Mouse (Mus musculus): ENCODE results near the gene 1700061G19Rik. TPM values are rescaled to one million over a fixed set of nuclear protein-coding genes. Genes with fewer than 3 reads are reported as not detected.
A peak's percentile ranks its signal among the peaks of the same experiment; 100 is the strongest.

Gene 1700061G19Rik
- total RNA-seq, 4 experiments from 2014 or later: not detected

GRCm38 (mm10) chr17:56917166-56917565 is 41.9 kb downstream of the 1700061G19Rik start:
- no peak for DNase-seq (ENCODE audit: low spot score)

- no peak for DNase-seq (ENCODE audit: low spot score)
Observed at GRCm38 (mm10) chr17:56919725-56920124, 44.4 kb downstream of the 1700061G19Rik start.

- no peak for DNase-seq (ENCODE audit: low spot score)
Observed at GRCm38 (mm10) chr17:56925998-56926397, 50.7 kb downstream of the 1700061G19Rik start.

GRCm38 (mm10) chr17:56929101-56929500 is 53.8 kb downstream of the 1700061G19Rik start:
- DNase-seq (ENCODE audit: low spot score): no peak

- DNase-seq (ENCODE audit: low spot score): no peak
Observed at GRCm38 (mm10) chr17:56929530-56929929, 54.3 kb downstream of the 1700061G19Rik start.

GRCm38 (mm10) chr17:56930026-56930425 is 54.7 kb downstream of the 1700061G19Rik start:
- no peak for DNase-seq (ENCODE audit: low spot score)

- no peak for DNase-seq (ENCODE audit: low spot score)
Observed at GRCm38 (mm10) chr17:56933395-56933794, 58.1 kb downstream of the 1700061G19Rik start.

- peak; percentile 19 for DNase-seq (ENCODE audit: low spot score)
Observed at GRCm38 (mm10) chr17:56934545-56935330, 59.5 kb downstream of the 1700061G19Rik start.

- peak; percentile 98 for DNase-seq (ENCODE audit: low spot score)
Observed at GRCm38 (mm10) chr17:56935363-56936131, 60.3 kb downstream of the 1700061G19Rik start, which contains the start of gene Mllt1. TSS of gene Mllt1 (minus strand) at chr17:56935415.

- DNase-seq (ENCODE audit: low spot score): no peak
Observed at GRCm38 (mm10) chr17:56936731-56937130, 61.5 kb downstream of the 1700061G19Rik start.

Other genes with a start within 250 kb of the 1700061G19Rik start
- 100 to 1,000 TPM; 124 to 136 (median 125) TPM for gene Lonp1, start 248.6 kb upstream of the 1700061G19Rik start, total RNA-seq (2022)
- gene Catsperd, start 247.3 kb upstream of the 1700061G19Rik start, total RNA-seq (2022): under 1 TPM in 2 of 4 experiments, not detected in 2; 0.16 TPM
- gene Ranbp3, start 202.2 kb upstream of the 1700061G19Rik start, total RNA-seq (2022): 10 to 100 TPM; 33.8 to 39.3 (median 37.5) TPM
- gene Ndufa11, start 157.7 kb upstream of the 1700061G19Rik start, total RNA-seq (2022): 100 to 1,000 TPM; 804 to 980 (median 857) TPM
- 1 to 10 TPM; 3.2 to 7.1 (median 6.0) TPM for gene Vmac, start 157.5 kb upstream of the 1700061G19Rik start, total RNA-seq (2022)
- gene Nrtn, start 117.9 kb upstream of the 1700061G19Rik start, total RNA-seq (2022): 10 to 100 TPM; 22.4 to 26.7 (median 24.6) TPM
- gene Dus3l, start 110.7 kb upstream of the 1700061G19Rik start, total RNA-seq (2022): 10 to 100 TPM; 15.6 to 18.5 (median 16.6) TPM
- gene Prr22, start 105.2 kb upstream of the 1700061G19Rik start, total RNA-seq (2022): under 1 TPM; 0.31 to 0.60 (median 0.43) TPM
- gene Rfx2, start 44.5 kb upstream of the 1700061G19Rik start, total RNA-seq (2022): 1 to 10 TPM; 1.6 to 3.5 (median 2.7) TPM
- not detected for gene Acsbg2, start 1.0 kb upstream of the 1700061G19Rik start, total RNA-seq (2022)
- gene Mllt1, start 59.9 kb downstream of the 1700061G19Rik start, total RNA-seq (2022): 10 to 100 TPM; 23.3 to 26.9 (median 26.4) TPM
- gene Acer1, start 106.6 kb downstream of the 1700061G19Rik start, total RNA-seq (2022): not detected
- gene Clpp, start 114.8 kb downstream of the 1700061G19Rik start, total RNA-seq (2022): 10 to 100 TPM; 77.9 to 82.7 (median 80.2) TPM
- 10 to 100 TPM; 68.0 to 76.3 (median 74.3) TPM for gene Alkbh7, start 121.9 kb downstream of the 1700061G19Rik start, total RNA-seq (2022)
- not detected for gene Pspn, start 124.5 kb downstream of the 1700061G19Rik start, total RNA-seq (2022)
- gene Gtf2f1, start 135.8 kb downstream of the 1700061G19Rik start, total RNA-seq (2022): 10 to 100 TPM; 17.7 to 25.1 (median 20.6) TPM
- under 1 TPM in 2 of 4 experiments, not detected in 2; 0.37 to 0.60 TPM for gene Gm17949, start 136.0 kb downstream of the 1700061G19Rik start, total RNA-seq (2022)
- 10 to 100 TPM; 35.0 to 47.6 (median 38.6) TPM for gene Khsrp, start 156.0 kb downstream of the 1700061G19Rik start, total RNA-seq (2022)
- not detected for gene Slc25a41, start 166.2 kb downstream of the 1700061G19Rik start, total RNA-seq (2022)
- gene Crb3, start 183.6 kb downstream of the 1700061G19Rik start, total RNA-seq (2022): under 1 TPM in 2 of 4 experiments, not detected in 2; 0.23 to 0.72 TPM
- gene Slc25a23, start 184.4 kb downstream of the 1700061G19Rik start, total RNA-seq (2022): 10 to 100 TPM; 64.7 to 74.7 (median 70.4) TPM
- gene Dennd1c, start 203.0 kb downstream of the 1700061G19Rik start, total RNA-seq (2022): 1 to 10 TPM in 2 of 4 experiments, under 1 TPM in 2; 0.90 to 1.6 (median 1.2) TPM
- gene Tubb4a, start 212.3 kb downstream of the 1700061G19Rik start, total RNA-seq (2022): 1 to 10 TPM; 1.1 to 1.7 (median 1.4) TPM
- under 1 TPM; 0.25 to 0.83 (median 0.43) TPM for gene Tnfsf9, start 229.8 kb downstream of the 1700061G19Rik start, total RNA-seq (2022)